Mouse (Mus musculus) hematopoietic stem cell, adult 5-6 weeks (primary cell): ENCODE data around the gene Arhgef40. TPM values are rescaled to one million over a fixed set of nuclear protein-coding genes. Genes with fewer than 3 reads are reported as not detected.

ENCODE experiments used
- ATAC-seq, 2 experiments: fragments of 125-278 bp in 1 of 2; replicated peaks in 1 of 2; 2 replicates each; pipeline ENCODE4 v1.8.0; 2016 to 2017; ENCODE audit warnings: inconsistent platforms in 2 of 2, mild to moderate bottlenecking in 2 of 2, moderate number of reproducible peaks in 2 of 2, low read depth in 1 of 2, moderate TSS enrichment in 1 of 2; ENCODE audit not compliant: low FRiP score in 2 of 2, poor library complexity in 2 of 2, severe bottlenecking in 2 of 2, insufficient read depth in 1 of 2, low TSS enrichment in 1 of 2
- total RNA-seq: library from RNA; stranded (forward); fragments of 172-1452, 232-1000 nt; gene quantifications from 2 replicates; pipeline ENCODE4 v1.2.3, GENCODE M21; 2017

Arhgef40 gene
- total RNA-seq, 1 experiment from 2014 or later: 28.4 TPM

DNA sequence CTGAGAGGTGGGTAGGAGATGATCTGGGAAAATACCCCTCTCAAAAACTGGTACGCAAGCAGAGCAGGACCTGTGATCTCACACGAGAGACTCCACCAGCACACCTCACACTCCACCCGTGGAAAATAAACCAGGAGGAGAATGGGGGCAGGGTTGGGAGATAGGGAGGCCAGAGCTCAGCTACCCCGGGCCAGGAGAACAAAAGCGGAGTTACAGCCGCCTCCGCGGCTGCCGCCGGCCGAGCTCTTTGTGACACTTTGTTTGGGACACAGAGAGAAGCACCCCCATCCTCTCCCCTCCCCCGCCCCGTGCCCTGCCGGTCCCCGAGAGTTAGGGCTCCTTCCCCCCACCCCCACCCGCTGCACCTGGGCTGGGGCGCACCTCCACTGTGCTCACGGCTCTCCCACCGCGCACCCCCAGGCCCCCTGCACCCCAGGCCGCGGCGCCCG lies 29.3 kb downstream of the Arhgef40 start:
- no peak for ATAC-seq

DNA sequence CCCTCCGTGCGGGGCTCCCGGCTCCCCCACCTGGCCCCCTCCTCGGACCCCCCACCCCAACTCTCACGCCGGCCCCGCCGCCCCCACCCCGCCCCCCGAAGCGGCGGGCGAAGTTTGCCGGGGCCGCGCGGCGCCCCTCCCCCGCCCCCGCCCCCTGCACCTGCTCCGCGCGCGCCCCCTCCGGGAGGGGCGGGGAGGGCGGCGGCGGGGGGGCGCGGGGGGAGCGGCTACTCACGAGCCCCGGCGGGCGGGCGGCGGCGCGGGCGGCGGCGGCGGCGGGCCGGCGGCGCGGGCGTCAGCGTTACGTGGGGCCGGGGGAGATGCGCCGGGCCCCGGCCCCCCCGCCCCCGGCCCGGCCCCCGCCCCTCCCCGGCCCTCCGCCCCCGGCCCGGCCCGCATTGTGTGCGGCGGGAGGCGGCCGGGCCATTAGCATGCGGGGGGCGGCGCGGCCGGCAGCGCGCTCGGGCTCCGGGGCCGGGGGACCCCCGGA lies 29.8 kb downstream of the Arhgef40 start:
- no peak for ATAC-seq

DNA sequence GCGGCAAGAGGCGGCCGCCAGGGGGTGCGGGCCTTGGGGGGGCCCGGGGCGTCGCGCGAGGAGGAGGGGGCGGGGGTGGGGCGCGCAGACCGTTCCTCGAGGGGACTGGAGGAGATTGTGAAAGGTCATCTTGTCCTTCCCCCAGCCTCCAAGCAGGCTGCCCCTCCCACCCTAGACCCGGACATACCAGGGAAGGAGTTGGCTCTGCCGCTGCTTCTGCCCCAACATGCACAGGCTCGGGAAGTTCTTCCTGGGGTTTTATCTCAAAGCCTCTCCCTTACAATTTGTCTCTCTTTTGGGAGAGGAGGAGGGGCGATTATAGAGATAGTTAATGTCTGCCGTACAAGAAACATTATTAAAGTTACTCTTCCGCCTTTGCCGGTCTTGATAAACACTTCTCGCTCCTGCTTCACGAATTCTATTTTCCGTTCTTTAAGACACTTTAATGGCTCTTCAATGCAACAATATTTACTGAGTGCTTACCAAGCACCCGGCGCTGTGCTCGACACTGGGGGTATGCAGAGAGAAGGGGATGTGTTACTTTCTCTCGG lies 30.3 kb downstream of the Arhgef40 start:
- ATAC-seq: peak; percentile 19 to 34; a peak in 2 of 4 replicates

DNA sequence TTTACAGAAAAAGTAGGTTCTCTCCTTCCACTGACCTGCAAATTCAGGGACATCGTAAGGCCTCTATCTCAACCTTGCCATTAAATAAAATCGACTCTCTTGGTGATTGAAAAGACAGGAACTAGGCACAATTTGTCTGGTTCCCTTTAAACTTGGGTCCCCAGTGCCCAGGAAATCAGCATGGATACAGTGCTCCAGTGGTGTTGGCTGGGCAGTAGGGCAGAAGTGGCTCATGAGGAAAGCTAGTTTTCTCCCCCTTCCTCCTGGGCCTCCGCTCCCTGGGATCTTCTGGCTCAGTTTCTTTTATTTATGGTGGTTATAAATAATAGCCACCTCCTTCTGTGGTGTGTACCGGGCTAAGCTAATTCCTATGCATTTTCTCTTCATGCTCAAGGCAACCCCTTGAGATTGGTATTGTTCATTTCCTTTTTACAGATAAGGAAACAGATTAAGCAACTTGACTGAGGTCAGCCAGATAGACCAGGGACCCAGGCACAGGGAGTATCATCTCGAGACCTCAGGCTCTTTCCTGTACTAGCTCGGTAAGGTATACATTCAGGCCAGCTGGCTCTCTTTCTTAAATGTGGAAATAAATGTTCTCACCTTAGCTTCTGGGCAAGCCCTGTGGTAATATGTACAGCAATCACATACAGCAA lies 31.1 kb downstream of the Arhgef40 start, which contains the start of gene Tmem253:
TSS of gene Tmem253 (plus strand) at position 214 of the 656 bp plus-strand sequence.
- ATAC-seq: no peak

DNA sequence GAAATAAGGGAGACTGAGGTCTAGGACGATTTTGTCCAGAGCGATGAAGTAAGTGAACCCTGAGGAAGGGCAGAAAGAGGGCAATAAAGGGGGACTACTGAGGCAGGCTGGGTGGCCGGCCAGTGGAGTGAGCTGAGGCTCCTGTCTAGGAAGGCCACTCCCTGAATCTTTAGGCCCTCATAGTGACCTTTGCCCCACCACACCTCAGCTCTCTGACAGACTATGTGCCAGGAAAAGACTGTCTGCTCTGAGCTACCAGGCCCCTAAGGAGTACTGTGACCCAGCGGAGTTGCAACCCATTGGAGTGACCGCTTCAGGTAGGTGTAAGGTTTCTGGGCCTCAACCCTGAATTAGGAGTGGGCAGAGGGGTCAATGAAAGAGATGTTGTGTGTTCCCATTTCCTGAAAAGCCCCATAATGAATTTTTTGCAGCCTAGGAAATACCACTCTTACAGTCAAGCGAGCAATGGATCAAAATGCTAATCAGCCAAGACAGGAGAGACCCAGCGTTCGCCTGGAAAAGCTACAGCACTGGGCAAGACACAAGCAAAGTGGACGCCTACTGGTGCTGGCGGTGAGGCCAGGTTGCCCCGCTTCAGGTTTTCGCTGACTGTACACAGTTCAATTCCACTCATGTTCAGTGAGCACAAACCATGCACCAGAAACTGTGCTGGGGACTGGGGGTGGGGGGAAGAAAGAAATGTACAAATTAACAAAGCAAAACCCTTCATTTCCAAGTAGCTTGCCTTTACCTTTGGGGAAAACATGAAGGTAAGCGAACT lies 32.3 kb downstream of the Arhgef40 start:
- ATAC-seq: no peak

DNA sequence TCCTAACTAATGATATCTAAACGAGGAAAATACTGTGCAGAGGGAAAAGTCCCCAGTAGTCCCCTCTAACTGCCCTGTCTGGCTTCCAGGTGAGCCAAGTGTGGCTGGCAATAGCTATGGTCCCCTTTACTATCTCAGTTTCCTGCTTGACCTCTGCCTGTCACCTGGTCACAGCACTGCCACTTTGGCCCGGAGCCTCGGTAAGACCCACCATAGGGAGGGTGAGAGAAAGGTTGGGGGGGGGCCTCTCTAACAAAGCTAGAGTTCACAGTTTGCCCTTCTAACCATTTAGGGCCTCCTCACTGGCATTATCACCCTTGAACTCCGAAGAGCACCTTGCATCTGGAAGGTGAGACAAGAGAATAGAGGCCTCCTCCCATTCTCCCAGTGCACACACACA lies 33.1 kb downstream of the Arhgef40 start:
- ATAC-seq: no peak

DNA sequence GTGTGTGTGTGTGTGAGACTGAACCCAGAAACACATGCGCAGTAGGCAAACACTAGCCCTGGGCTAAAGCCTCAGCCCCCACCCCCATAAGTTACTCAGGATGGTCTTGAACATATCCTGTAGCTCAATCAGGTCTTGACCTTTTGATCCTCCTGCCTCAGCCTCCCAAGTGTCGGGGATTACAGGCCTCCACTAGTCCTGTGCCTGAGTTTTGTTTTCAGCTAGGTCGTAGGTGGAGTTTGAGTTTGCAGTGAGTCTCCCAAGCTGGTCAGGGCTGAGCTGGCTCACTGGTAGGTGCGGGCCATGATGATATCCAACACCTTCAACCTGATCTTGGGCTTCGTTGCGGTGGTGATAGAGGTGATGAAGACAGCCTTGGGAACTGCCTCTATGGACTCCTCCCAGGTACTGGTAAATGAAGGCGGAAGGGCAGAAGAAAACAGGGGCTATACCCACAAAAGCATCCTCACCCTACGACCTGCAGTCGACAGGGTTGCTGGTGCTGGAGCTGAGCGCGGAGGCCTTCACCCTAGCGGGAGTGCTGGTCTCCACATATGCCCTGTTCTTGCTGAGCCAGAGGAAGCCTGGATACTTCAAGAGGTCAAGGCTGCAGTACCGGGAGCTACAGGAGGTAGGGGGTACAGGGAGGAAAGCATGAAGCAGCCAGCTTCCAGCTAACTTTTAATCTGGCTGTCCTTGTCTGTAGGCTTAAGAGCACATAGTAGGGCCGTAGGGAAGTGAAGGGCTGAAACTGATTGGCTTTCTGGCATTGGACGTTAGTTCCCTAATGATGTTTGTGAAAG lies 33.9 kb downstream of the Arhgef40 start:
- ATAC-seq: no peak

DNA sequence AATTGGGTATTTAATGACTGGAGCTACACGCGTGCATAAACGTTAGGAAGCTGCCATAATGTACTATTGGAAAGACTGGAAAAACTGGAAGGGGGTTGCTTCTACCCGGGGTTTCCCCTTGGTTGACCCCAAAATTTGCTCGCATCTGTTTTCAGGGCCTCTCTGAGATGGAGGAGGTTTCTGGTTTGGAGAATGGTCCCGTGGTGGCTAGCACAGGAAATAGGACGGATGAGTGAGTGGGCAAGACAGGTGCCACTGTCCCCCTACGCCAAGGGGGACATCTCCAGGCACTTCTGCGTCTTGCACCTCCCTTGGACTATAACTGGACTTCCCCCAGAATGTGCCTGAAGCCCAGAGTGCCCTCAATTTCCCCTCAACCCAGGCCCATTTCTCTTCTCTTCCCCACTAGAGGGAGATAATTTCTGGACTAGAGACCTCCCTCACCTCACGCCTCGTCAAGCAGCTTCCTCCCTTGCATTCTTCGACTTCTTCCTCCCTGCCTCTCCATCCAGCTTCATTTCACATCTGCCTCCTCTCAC lies 34.6 kb downstream of the Arhgef40 start:
- ATAC-seq: peak; percentile 43 to 46

DNA sequence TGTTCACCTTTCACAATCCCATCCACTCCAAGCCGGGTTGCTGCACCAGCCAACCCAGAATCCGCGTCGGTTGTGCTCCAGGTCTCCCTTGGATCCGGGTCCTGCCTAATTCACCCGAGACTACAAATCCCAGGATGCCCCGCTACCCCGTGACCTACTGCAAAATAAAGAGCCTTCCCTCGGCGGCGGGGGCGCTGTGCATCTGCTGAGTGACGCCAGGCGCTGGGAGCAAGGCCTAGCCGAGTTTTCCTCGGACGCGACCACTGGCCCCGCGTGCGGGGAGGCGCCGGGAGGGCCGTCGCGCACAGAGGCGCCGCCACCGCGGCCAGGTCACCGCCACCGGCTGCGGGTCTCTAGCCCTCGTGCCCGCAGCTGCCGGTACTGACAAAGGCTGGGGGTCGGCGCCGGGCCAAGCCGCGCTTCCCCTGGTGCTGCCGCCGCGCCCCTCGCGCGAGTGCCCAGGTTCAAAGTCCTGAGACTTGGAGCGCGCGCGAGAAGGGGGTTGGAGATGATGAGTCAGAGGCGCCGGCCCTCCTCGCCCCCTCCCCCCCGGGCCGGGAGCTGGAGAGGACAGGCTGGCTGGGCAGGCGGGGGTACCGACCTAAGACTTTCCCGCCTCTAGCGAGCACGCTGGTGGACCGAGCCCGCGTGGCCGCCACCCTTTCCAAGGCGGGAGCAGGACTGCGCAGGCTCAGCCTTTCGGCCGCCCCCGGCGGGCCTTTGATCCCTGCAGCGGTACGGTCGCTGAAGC lies 35.2 kb downstream of the Arhgef40 start:
- ATAC-seq: peak; percentile 80

DNA sequence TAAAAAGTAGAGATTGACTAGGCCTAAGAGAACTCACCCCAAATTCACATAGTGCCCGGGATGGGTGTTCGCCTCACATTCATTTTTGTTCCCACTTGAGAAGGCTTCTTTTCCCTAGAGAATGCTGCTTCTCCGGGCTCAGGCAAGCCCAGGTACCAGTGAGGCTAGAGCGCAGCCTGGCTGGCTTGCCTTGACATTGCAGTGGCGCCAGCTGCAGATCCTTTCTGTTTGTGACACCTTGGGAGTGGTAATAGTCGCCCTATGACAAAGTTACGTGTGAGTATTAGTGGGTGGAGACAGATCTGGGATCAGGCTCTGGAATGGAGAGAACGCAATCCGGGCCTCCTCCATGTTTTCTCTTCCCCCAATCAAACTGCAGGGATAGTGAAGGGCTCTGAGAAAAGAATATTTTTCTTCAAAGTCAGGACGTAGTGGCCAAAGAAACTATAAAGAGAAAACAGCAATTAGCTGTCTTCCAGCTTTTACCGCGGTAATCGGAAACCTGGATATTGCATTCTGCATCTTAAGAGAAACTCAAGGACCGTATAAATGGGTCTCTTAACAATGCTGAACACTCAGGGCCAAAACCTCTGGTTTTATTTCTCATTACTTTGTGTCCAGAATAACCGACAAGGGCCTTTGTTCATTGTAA lies 36.1 kb downstream of the Arhgef40 start, which contains the start of gene Zfp219:
TSS of gene Zfp219 (minus strand) at position 248 of the 652 bp plus-strand sequence.
- ATAC-seq: peak; percentile 14 to 15; a peak in 1 of 4 replicates

DNA sequence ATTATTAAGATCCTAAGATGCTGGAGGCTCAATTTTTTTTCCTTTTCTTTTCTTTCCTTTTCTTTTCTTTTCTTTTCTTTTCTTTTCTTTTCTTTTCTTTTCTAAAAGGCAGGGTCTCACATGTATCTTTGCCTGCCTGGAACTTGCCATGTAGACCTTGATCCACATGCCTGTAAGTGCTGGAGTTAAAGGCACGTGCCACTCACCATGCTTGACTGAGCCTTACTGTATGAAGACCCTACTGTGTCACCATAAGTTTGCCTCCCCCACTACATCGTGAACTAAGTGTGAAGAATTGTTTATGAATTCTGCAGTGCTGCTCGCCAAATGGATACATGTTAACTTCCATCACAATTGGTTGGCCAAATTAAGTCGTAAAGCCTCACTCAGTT lies 36.6 kb downstream of the Arhgef40 start:
- ATAC-seq: no peak

DNA sequence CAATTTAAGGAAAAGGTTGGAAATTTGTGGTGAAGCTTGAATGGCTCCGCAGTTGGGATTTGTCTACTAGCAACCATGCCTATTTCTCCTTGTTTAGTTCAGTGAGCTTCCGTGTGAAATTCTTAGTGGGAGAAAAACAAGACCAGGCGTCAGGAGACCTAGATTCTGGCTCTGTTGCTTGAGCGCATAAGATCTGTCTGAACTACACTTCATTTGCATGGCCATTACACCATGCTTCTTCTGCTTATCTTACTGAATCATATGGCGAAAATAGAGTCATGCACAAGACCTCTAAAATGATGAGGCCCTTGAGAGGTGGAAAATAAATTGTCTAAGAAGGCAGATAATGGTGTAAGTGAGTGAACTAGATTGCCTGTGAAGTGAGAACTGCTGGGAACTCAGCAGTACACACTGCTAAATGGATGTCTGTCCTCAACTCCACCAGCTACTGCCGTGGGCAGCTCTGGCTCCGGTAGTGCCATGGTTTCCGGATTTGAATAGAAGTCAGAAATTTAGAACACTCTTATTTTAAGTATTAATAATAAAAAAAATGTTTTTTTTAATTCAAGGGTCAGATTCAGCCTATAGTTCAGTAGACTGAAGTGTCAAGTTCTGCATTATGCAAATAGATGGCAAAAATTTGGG lies 37.2 kb downstream of the Arhgef40 start:
- no peak for ATAC-seq

DNA sequence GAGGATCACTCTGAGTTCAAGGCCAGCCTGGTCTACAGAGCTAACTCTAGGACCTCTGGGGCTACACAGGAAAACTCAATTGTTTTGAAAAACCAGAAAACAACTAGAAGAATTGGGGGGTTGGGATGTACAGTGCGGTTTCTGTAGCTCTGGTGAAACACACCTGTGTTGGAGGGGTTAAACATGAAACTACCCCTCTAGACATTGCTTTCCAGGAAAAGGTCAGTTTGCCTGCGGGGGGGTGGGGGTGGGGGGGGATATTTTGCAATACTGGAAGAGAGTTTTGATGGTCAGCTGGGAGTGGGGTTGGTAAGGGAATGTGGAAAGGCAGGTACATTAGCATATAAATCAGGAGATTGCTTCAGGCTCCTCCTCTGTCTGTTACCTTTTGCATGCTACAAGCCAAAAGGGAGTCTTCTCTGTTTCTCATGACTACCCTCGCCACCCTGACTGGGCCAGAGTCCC lies 37.8 kb downstream of the Arhgef40 start:
- ATAC-seq: no peak

DNA sequence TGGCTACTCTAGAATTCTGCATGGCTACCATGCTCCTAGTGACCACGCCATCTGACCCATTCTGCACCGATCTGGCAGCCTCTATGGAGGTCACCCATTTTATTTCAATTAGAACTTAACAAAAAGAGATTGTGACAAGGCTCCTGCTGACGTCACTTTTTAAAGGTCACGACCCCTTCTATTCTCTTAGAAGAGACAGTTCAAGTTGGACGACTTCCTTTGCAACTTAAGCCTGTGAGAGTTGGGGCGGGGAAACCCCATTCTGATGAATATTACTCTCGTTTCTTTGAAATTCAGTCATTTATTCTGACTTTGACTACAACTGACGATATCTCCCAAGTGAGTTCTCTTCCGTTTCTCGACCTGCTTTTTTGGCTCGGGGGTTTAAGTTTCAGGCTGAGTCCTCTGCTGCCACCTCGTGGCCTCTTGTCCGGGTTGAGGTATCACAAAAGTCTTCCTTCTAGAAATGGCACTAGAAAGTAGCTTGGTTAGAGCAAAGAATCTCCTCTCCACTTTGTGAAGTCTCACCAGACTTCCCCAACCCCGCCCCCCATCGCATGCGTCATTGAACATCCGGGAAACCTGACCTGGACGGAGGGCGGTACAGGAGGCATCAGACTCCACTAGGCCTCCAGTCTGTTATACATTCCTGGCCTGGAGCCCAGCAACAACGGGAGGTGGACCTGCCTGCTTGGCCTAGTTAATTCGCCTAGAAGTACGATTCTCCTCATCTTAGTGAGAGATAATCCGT lies 38.4 kb downstream of the Arhgef40 start:
- peak; percentile 55 to 68 for ATAC-seq

DNA sequence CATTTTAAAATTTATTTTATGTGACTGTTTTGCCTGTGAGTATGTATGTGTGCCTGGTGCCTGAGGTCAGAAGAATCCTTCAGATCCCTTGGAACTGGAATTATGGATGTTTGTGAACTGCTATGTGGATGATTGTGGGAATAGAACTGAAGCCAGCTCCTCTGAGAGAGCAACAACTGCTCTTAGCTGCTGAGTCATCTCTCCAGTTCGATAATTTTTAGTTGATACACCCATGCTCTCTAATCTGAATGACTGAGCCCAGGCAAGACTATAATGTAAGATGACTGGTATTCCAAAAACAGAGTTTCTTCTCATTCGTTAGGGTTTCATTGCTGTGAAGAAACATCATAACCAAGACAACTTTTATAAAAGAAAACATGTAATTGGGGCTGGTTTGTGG lies 39.6 kb downstream of the Arhgef40 start:
- no peak for ATAC-seq
